Mouse (Mus musculus) frontal cortex, adult 2 months (tissue): ENCODE results near the gene Zfr2. TPM values are rescaled to one million over a fixed set of nuclear protein-coding genes. Genes with fewer than 3 reads are reported as not detected.
"Not testable (repeated sequence)": the region's sequence is repeated elsewhere in the genome, so short reads cannot be mapped to it uniquely, and the experiment has no call there.

Experiments used
- DNase-seq, 2 experiments: peaks; one replicate each; pipeline ENCODE4 v3.0.0; 2022; ENCODE audit warnings: low spot score in 1 of 2; ENCODE audit errors: extremely low spot score in 1 of 2
- polyA plus RNA-seq: library from polyadenylated mRNA; depleted of rRNA; stranded (reverse); fragments of >200 nt; gene quantifications from 2 replicates; pipeline ENCODE4 v1.2.3, GENCODE M21; 2012

Zfr2 gene
- polyA plus RNA-seq, 1 experiment: 95.9 TPM

GRCm38 (mm10) chr10:81201807-81202758 lies 30.9 kb upstream of the Zfr2 start, which contains the start of gene Nmrk2:
Gene Nmrk2 (minus strand): TSS chr10:81202051.
- no peak for DNase-seq

- no peak for DNase-seq
Measured at GRCm38 (mm10) chr10:81202978-81203720, 29.8 kb upstream of the Zfr2 start.

GRCm38 (mm10) chr10:81204137-81204536 lies 28.8 kb upstream of the Zfr2 start:
- no peak for DNase-seq

- no peak for DNase-seq
Measured at GRCm38 (mm10) chr10:81210154-81210553, 22.8 kb upstream of the Zfr2 start.

GRCm38 (mm10) chr10:81216260-81216659 lies 16.7 kb upstream of the Zfr2 start:
- DNase-seq: no peak

GRCm38 (mm10) chr10:81216810-81217209 lies 16.1 kb upstream of the Zfr2 start:
- DNase-seq: no peak

GRCm38 (mm10) chr10:81217267-81217666 lies 15.7 kb upstream of the Zfr2 start:
- DNase-seq: not testable (repeated sequence)

GRCm38 (mm10) chr10:81217964-81218363 lies 15.0 kb upstream of the Zfr2 start:
- peak in 1 of 2 experiments; percentile 73 for DNase-seq

GRCm38 (mm10) chr10:81221402-81222015 lies 11.4 kb upstream of the Zfr2 start:
- no peak for DNase-seq

- not testable (repeated sequence) for DNase-seq
Measured at GRCm38 (mm10) chr10:81223731-81224130, 9.2 kb upstream of the Zfr2 start.

- DNase-seq: peak in 1 of 2 experiments; percentile 64
Measured at GRCm38 (mm10) chr10:81229735-81230437, 3.1 kb upstream of the Zfr2 start.

GRCm38 (mm10) chr10:81230438-81231332 lies 2.3 kb upstream of the Zfr2 start, which contains the start of gene Atcay:
Gene Atcay (minus strand): TSS chr10:81230833.
- peak; percentile 80 to 89 for DNase-seq

GRCm38 (mm10) chr10:81231436-81231835 lies 1.5 kb upstream of the Zfr2 start:
- DNase-seq: no peak

GRCm38 (mm10) chr10:81233226-81233585 lies 251 bp downstream of the Zfr2 start:
- no peak for DNase-seq

GRCm38 (mm10) chr10:81234206-81234605 lies 1.3 kb downstream of the Zfr2 start:
- no peak for DNase-seq

GRCm38 (mm10) chr10:81236471-81237268 lies 3.7 kb downstream of the Zfr2 start:
- no peak for DNase-seq

GRCm38 (mm10) chr10:81238618-81239017 lies 5.7 kb downstream of the Zfr2 start:
- DNase-seq: no peak

- DNase-seq: peak in 1 of 2 experiments; percentile 81
Measured at GRCm38 (mm10) chr10:81240876-81241275, 7.9 kb downstream of the Zfr2 start.
